Mouse (Mus musculus) hindbrain, embryonic 11.5 days (tissue): ENCODE measurements at regions not wholly inside any gene's neighbourhood (a gene's known extent, or its start where the extent isn't known, plus 50 kb on each side); places are given as distances from the start of the nearest gene placed in this dataset.

Experiments used
- ATAC-seq: fragments of 200-750 bp; cut with Nextera tagmentation; 2 replicates; pipeline ENCODE4 v1.8.0; 2017; ENCODE audit warnings: mild to moderate bottlenecking, moderate TSS enrichment, moderate library complexity; ENCODE audit not compliant: low FRiP score
- DNase-seq: peaks from one replicate; pipeline ENCODE4 v3.0.0-alpha.2; 2015; ENCODE audit warnings: low spot score
- H3K27ac ChIP-seq: fragments of 300-500 bp; sonication (generic); 2 replicates; pipeline ENCODE4 v1.5.1; 2014; ENCODE audit warnings: mild to moderate bottlenecking, low read depth, low read length
- H3K27me3 ChIP-seq: fragments of 300-500 bp; sonication (generic); 2 replicates; pipeline ENCODE4 v1.6.1; 2014; ENCODE audit warnings: mild to moderate bottlenecking, low read length, moderate library complexity, mixed read lengths; ENCODE audit not compliant: control insufficient read depth, insufficient read depth
- H3K36me3 ChIP-seq: fragments of 300-500 bp; sonication (generic); 2 replicates; pipeline ENCODE4 v1.6.1; 2014; ENCODE audit warnings: mild to moderate bottlenecking, low read length, moderate library complexity, mixed read lengths; ENCODE audit not compliant: control insufficient read depth, insufficient read depth
- H3K4me1 ChIP-seq: fragments of 300-500 bp; sonication (generic); replicated peaks from 2 replicates; pipeline ENCODE4 v1.6.1; 2014; ENCODE audit warnings: low read length, mixed read lengths; ENCODE audit not compliant: control insufficient read depth, insufficient read depth
- H3K4me2 ChIP-seq: fragments of 300-500 bp; sonication (generic); replicated peaks from 2 replicates; pipeline ENCODE4 v1.6.1; 2014; ENCODE audit warnings: mild to moderate bottlenecking, low read depth, low read length
- H3K4me3 ChIP-seq: fragments of 300-500 bp; sonication (generic); 2 replicates; pipeline ENCODE4 v1.5.1; 2014; ENCODE audit warnings: low read depth, low read length
- H3K9ac ChIP-seq: fragments of 300-500 bp; sonication (generic); 2 replicates; pipeline ENCODE4 v1.6.1; 2014; ENCODE audit warnings: low read depth, low read length
- H3K9me3 ChIP-seq: fragments of 300-500 bp; sonication (generic); 2 replicates; pipeline ENCODE4 v1.6.1; 2016; ENCODE audit warnings: low read length; ENCODE audit not compliant: control insufficient read depth
- WGBS: fragments of 180-500 bp; shearing (Covaris S2); extraction: QIAGEN DNeasy Blood & Tissue Kit; methylation state at CpG from one replicate; pipeline ENCODE4 v1.1.7; 2014; 5-methylcytosine and 5-hydroxymethylcytosine counted together

DNA sequence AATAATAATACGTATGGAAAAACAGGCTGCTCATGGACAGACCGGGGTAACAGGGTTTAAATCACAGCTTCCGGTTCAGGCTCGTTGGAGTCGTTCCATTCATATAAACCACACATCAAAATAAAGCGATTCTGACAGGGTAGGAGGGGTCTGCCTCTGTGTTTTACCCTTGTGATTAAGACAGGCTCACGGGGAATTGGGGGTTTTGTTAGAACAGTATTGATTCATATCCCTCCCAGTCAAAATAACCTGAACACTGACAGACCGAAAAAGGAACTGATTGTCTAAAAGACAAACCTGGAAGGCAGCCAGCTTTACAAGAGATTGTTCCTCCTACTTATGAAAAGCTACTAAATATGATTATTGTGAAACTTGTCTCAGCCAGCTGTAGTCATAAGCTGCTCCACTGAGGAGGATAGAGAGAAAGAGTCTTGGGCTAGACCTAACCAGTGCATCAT, 174.5 kb downstream of the Setd4 start:
- Histone ChIP-seq H3K4me2 (no peak overlapping the region), H3K9ac (no peak overlapping the region), H3K27me3 (no peaks in the 10 kb centered on the region), H3K9me3 (no peaks in the 10 kb centered on the region), H3K27ac (no peak overlapping the region), H3K4me3 (no peak overlapping the region), H3K4me1 (no peaks in the 10 kb centered on the region), H3K36me3 (no peaks in the 10 kb centered on the region)
- 81% methylated on average over 8 of the region's 8 CpGs for WGBS
- DNase-seq (no peak), ATAC-seq (no peak)

DNA sequence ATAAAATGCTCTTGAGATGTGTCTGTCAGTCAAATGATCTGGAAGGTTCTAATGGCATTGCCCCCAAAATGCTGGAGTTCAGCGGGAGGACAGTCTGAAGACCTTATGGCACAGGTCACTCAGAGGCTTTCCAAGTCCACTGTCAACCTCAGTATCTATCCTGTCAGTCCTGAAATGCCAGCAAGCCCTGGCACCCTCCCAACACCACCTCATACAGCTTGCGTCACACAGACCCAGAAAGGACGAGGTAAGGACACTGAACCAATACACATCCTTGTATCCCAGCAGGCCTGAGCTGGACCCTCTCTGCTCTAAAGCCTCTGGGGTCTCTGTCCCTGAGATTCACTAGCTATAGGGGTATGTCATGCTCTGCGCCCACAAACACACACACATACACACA, 176.6 kb downstream of the Setd4 start:
- DNase-seq: no peak
- ATAC-seq: no peak
- no peaks in the 10 kb centered on the region for H3K9me3 ChIP-seq
- H3K4me3 ChIP-seq: no peak overlapping the region
- no peaks in the 10 kb centered on the region for H3K27me3 ChIP-seq
- no peak overlapping the region for H3K9ac ChIP-seq
- H3K36me3 ChIP-seq: no peaks in the 10 kb centered on the region
- WGBS: 83% methylated on average over 4 of the region's 4 CpGs
- no peak overlapping the region for H3K4me2 ChIP-seq
- H3K27ac ChIP-seq: no peak overlapping the region
- H3K4me1 ChIP-seq: no peaks in the 10 kb centered on the region; the same call in 1 of the 2 replicates

DNA sequence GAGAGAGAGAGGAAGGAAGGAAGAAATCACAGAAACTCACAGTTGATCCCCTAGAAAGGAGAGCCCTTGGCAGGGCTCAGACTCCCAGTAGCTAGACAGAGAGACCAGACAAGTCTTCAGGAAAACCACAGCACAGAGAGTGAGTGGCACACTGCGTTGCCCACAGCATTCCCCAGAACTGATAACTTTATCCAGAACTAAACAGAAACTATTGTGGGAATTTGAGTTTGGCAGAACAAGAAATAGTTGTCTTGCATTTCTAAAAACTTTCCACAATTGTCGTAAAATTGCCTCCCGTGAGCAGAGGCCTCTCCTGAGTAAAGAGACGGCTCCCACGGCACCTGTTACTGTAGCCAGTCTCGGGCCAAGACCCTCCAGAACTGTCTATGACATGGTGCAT, 178.1 kb downstream of the Setd4 start:
- H3K4me3 ChIP-seq: no peak overlapping the region
- WGBS: 92% methylated on average over 6 of the region's 6 CpGs
- no peak for ATAC-seq
- no peak overlapping the region for H3K9ac ChIP-seq
- no peak overlapping the region for H3K4me2 ChIP-seq
- H3K36me3 ChIP-seq: no peaks in the 10 kb centered on the region
- H3K27ac ChIP-seq: no peak overlapping the region
- H3K27me3 ChIP-seq: no peaks in the 10 kb centered on the region
- DNase-seq: no peak
- no peaks in the 10 kb centered on the region; the same call in 1 of the 2 replicates for H3K4me1 ChIP-seq
- no peaks in the 10 kb centered on the region for H3K9me3 ChIP-seq

DNA sequence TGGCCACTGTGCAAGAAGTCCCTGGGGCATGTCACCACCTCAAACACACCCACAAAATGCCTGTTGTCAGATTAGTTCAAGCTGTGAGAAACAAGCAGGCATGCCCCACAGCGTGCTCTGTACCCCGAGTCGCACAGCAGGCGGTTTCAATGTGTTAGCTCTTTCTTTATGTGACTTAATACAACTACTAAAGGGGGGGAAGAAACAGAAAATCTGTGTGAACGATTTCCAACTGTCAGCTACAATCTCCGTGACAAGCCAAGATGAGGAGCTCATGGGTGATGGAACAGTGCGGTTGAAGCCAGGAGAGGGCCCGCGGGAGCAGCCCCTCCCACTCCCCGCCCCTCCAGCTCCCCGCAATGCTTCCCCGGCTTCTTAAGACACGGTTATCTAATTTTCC, 180.7 kb downstream of the Setd4 start:
- H3K9ac ChIP-seq: no peak overlapping the region
- no peak for ATAC-seq
- H3K27ac ChIP-seq: no peak overlapping the region
- H3K27me3 ChIP-seq: no peaks in the 10 kb centered on the region
- no peaks in the 10 kb centered on the region for H3K9me3 ChIP-seq
- DNase-seq: peak; percentile 15
- H3K4me3 ChIP-seq: no peak overlapping the region
- no peaks in the 10 kb centered on the region; the same call in 1 of the 2 replicates for H3K4me1 ChIP-seq
- WGBS: 22% methylated on average over 13 of the region's 13 CpGs
- no peaks in the 10 kb centered on the region for H3K36me3 ChIP-seq
- no peak overlapping the region for H3K4me2 ChIP-seq

DNA sequence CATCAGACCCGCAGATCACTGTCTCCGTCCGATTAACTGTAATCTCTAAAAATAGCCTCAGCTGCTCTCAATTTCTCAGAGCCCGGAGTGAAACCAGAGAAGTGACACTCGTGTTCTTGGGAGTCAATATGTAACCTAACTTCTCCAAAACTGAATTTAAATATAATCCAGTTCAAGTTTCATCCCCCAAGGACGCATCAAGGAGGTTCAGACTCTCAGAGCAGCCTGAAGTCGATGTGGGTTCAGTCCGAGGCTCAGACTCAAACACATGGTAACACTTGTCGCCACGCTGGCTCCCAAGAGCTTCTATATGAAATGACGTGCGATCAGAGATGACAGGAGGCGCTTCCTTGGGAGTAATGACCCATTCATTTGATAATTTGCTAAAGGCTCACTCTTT, 181.6 kb downstream of the Setd4 start:
- DNase-seq (no peak), ATAC-seq (no peak)
- no peaks in the 10 kb centered on the region; the same call in 1 of the 2 replicates for H3K4me1 ChIP-seq
- H3K27me3 ChIP-seq: no peaks in the 10 kb centered on the region
- no peak overlapping the region for H3K4me2 ChIP-seq
- 68% methylated on average over 13 of the region's 13 CpGs for WGBS
- no peaks in the 10 kb centered on the region for H3K36me3 ChIP-seq
- no peak overlapping the region for H3K9ac ChIP-seq
- no peaks in the 10 kb centered on the region for H3K9me3 ChIP-seq
- no peak overlapping the region for H3K4me3 ChIP-seq
- no peak overlapping the region for H3K27ac ChIP-seq

DNA sequence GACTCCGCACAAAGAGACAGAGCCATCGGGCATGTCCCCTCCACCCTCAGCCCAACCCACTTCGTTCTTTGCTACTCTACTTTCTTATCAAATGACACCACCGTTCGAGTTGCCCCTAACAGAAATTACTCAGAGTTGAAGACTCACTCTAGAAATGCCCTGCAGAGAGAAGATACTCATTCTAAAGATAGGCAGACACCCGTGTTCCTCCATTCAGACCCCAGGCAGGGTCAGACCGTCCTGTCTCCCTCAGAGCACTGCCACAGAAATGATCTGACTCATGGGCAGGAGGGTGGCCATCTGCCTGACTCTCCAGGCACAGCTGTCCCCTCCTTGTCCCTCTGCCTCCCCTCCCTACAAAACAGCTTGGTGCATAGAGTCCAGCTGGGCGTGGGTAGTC, 185.6 kb downstream of the Setd4 start:
- Histone ChIP-seq H3K27me3 (no peaks in the 10 kb centered on the region), H3K9me3 (no peaks in the 10 kb centered on the region), H3K27ac (no peak overlapping the region), H3K4me2 (no peak overlapping the region), H3K36me3 (no peaks in the 10 kb centered on the region), H3K4me3 (no peak overlapping the region), H3K9ac (no peak overlapping the region), H3K4me1 (no peaks in the 10 kb centered on the region; the same call in 1 of the 2 replicates)
- 88% methylated on average over 8 of the region's 8 CpGs for WGBS
- DNase-seq (no peak), ATAC-seq (no peak)

DNA sequence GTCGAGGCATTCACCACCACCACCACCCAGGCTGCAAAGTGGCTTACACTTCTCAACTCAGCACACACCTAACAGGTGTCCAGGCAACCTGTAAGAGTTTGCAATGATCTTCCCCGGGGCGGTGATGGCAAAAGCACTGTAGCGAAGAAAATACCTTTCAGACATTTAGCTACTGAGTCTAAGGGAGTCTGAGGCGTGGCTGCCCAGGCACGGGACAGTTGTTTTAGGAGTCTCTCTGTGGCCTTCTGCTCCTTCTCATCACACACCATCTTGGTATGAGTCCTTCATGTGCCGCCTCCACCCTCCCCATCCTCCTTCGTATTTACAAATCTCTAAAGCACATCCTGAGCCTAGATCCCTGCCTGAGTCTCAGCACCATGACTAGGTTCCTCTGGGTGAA, 186.0 kb downstream of the Setd4 start:
- Histone ChIP-seq H3K4me3 (no peak overlapping the region), H3K9ac (no peak overlapping the region), H3K4me1 (no peaks in the 10 kb centered on the region; the same call in 1 of the 2 replicates), H3K4me2 (no peak overlapping the region), H3K9me3 (no peaks in the 10 kb centered on the region), H3K27me3 (no peaks in the 10 kb centered on the region), H3K36me3 (no peaks in the 10 kb centered on the region), H3K27ac (no peak overlapping the region)
- 84% methylated on average over 8 of the region's 8 CpGs for WGBS
- DNase-seq: no peak
- ATAC-seq: no peak

DNA sequence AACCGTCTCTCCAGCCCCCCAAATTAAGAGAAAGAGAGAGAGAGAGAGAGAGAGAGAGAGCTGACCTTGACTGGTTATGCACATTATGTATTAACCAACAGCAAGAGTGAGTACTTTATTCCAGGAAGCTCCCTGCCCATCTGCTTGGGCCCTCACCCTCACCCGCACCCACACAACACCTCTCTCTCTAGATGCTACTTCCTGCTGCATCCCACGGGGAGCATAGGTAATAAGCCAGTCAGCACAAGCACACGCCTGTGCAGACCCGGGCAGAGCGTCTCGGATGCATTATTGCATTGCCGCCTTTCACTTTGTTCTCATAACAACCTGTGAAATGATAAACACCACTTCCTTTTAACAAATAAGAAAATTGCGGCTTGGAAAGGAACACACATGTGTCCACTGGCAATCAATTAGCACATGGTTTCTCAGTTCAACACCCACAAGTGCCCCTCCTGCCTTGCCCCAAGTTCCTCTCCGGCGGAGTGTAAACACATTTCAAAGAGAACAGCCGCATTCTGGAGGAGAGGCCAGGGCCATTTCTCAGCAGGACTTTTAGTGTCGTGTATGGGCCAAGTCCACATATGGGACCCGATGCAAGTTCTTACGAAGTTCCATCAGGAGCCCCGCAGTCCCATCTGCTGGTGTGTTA, 211.7 kb downstream of the Setd4 start:
- ATAC-seq (no peak), DNase-seq (no peak)
- no peaks in the 10 kb centered on the region for H3K36me3 ChIP-seq
- H3K27ac ChIP-seq: no peak overlapping the region
- H3K4me3 ChIP-seq: no peak overlapping the region
- 71% methylated on average over 16 of the region's 16 CpGs for WGBS
- H3K4me1 ChIP-seq: no peaks in the 10 kb centered on the region
- no peak overlapping the region for H3K9ac ChIP-seq
- no peaks in the 10 kb centered on the region for H3K27me3 ChIP-seq
- no peak overlapping the region for H3K4me2 ChIP-seq
- H3K9me3 ChIP-seq: no peaks in the 10 kb centered on the region

DNA sequence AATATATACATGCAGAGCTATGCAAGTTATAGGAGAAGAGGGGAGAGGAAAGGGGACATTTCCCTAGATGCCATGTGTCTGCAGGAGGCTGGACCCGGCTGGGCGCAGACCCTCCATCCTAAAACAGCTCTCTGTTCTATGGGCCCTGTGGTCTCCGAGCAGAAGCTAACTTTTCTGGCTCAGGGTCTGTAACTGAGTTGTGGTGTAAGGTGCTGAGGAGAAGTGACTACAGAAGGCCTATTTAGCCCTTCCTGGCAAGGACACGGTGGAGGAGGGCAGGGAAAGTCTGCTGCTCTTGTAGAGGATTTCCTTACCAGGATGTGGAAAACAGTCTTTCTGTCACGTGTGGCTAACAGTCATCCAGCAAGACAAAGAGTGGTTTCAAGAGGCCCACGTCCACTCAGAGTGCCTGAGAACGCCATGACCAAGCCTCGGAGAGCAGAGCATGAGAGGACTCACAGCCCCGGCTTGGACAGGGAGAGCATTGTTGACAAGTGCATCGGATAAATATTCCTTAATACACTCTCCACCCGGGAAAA, 216.2 kb downstream of the Setd4 start:
- no peaks in the 10 kb centered on the region for H3K4me1 ChIP-seq
- no peak for ATAC-seq
- H3K4me3 ChIP-seq: no peak overlapping the region
- no peak for DNase-seq
- H3K4me2 ChIP-seq: no peak overlapping the region
- no peaks in the 10 kb centered on the region for H3K9me3 ChIP-seq
- no peak overlapping the region for H3K27ac ChIP-seq
- H3K27me3 ChIP-seq: no peaks in the 10 kb centered on the region
- 82% methylated on average over 11 of the region's 11 CpGs for WGBS
- no peak overlapping the region for H3K9ac ChIP-seq
- no peaks in the 10 kb centered on the region for H3K36me3 ChIP-seq
